Mouse (Mus musculus) left cerebral cortex, adult 2 months (tissue): ENCODE data around the gene Spa17. TPM values are rescaled to one million over a fixed set of nuclear protein-coding genes. Genes with fewer than 3 reads are reported as not detected.
A peak's percentile ranks its signal among the peaks of the same experiment; 100 is the strongest.

Source experiments
- DNase-seq, 2 experiments: peaks; one replicate each; pipeline ENCODE4 v3.0.0; 2021 to 2022; ENCODE audit warnings: low spot score in 2 of 2, mixed read lengths in 1 of 2; ENCODE audit errors: extremely low spot score in 1 of 2
- H3K27ac ChIP-seq: fragments of 200-600 bp; 2 replicates; pipeline ENCODE4 v1.8.1; 2022
- H3K4me3 ChIP-seq: fragments of 200-600 bp; 2 replicates; pipeline ENCODE4 v1.8.1; 2022
- CTCF ChIP-seq: fragments of 200-600 bp; IDR thresholded peaks from 2 replicates; pipeline ENCODE4 v1.8.1; 2022; ENCODE audit warnings: antibody characterized with exemption, mild to moderate bottlenecking, moderate library complexity
- intact Hi-C: fragments of 180-260 bp; cut with DNase I; formaldehyde crosslinking; loops from one replicate; pipeline ENCODE4 v1.15.1; 2025
- total RNA-seq, 2 experiments: library from RNA; stranded (reverse); gene quantifications; 2 replicates each; pipeline ENCODE4 v1.2.3; 2021

Gene Spa17
- total RNA-seq, 2 experiments from 2014 or later: 1.7 to 2.1 TPM

DNA sequence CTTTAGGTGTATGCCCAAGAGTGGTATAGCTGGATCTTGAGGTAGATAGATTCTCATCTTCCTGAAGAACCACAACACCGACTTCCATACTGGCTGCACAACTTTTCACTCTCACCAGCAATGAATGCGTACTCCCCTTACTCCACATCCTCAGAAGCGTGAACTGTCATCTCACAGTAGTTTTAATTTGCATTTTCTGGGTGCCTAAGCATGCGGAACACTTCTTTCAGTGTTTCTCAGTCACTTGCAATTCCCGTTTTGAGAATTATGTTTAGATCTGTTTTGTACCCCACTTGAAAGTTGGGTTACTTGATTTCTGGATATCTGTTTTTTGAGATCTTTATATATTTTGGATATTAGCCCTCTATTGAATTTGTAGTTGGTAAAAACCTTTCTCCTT, 29.9 kb downstream of the Spa17 start:
- no peak for DNase-seq
- intact Hi-C loops: no loop called here
- Histone ChIP-seq H3K4me3 (no peak overlapping the region), H3K27ac (no peak overlapping the region)
- TF ChIP-seq CTCF: no peak

DNA sequence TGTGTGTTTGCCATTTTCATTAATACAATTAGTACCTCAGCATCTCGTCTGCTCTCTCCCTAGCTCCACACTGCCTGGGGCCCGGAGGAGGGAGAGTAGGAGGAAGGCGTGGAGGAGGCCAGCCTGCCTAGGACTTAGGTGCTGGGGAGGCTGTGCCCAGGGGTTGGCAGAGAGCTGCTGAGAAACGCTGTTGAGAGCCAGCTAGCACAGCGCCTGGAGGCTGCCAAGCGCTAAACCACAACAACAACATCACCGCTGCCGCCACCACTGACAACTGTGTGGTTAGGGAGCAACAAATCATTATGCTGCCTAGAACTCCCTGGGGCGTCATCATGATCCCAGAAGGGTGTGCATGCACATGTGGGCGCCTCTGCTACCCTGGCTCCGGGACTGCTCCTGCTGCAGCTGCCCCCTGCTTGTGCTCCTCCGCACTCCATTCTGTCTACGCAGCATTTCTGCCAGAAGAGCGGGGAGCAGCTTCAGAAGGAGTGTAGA, 37.0 kb downstream of the Spa17 start:
- TF ChIP-seq CTCF: no peak; the same call in 1 of the 2 replicates
- H3K27ac ChIP-seq: peak overlapping the region; percentile 87
- intact Hi-C loops: loop anchor here (2.0 to 10.0 kb wide), 2 partner anchors 36 to 238 kb away; partner anchors contain the start of gene Spa17
- no peak overlapping the region for H3K4me3 ChIP-seq
- DNase-seq: peak; percentile 65

DNA sequence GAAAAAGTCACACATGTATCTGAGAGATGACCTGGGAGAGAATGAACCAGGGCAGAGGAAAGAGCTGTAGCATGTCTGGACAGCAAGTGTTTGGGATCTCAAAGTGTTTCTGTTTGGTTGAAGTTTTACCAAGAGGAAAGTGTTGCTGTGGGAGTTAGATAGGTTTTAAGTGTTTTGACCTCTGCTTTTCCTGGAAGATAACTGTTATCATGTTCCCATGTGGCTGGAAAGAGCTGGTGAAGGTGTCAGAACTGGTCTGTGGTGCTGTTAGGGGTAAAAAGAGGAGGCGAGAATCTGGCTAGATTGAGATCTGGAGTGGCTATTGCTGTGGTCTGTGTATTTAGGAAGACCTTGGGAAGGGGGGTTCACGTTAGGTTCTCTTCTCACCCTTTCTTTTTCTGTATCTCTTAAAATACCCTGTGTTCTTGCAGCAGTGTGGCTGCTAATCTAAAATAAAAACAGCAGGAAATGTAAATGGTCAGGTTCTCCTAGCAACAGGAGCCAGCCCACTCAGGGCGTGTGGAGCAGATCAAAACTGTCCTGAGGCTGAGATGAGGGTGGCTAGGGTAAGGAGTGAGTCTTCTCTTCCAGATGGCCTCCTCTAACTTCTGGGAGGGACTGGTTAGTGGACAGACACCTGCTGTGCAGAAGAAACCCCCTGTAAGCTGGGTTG, 41.2 kb downstream of the Spa17 start:
- no peak for DNase-seq
- intact Hi-C loops: loop anchor here (10.0 kb wide), 1 partner anchor 242 kb away; no protein-coding TSS in a partner anchor
- no peak for TF ChIP-seq CTCF
- H3K4me3 ChIP-seq: no peak overlapping the region
- H3K27ac ChIP-seq: peak overlapping the region; percentile 45

DNA sequence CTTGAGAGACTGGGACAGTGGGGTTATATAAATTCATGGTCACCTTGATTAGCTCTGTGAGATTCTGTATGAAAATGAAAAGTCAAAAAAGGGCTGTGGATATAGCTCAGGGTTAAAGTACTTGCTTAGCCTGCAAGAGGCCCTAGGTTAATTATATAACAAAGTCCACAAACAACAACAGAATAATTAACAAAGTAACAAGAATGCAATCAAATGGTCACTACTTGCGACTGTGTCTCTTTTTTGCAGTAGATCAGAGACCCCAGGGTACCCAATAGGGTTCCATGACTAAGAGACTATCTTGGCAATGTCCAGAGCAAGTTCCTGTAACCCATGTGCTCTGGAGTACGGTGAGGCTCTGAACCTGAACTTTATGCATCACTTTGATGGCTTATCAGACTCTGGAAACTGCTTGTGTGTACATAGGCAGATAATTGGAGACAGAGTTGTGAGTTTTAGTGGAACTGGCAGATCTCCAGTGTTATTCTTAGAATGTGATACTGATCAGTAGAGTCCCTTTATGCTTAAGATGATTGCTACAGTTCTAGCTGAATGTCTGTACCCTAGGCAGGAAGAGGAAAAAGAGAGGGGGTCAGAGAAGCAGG, 44.2 kb downstream of the Spa17 start:
- no peak for TF ChIP-seq CTCF

DNA sequence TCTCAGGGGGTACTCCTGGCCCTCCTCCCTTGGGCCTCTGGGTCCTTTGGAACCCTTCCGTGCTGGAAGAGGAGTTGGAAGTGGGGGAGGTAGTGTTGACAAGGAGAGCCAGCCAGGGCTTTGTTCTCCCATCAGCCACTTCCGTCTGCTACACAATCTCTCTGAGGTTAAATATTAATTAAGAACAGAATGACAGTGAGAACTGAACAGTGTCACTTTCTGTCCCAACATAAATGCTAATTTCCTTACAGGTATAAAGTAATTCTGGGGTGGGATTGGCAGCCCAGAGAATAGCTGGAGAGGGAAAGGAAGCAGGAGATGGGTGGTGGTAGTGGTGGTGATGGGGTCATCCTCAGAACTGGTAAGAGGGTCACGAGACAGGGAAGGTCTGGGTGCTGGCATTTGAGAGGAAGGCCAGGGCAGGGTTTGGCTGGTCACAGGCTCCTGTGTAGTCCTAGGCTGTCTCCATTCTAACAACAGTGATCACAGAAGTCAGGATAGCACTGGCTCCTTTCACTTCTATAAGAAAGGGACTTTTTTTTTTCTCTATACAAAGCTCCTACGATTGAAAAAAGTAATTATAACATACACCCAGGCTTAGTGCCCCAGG, 44.8 kb downstream of the Spa17 start:
- Histone ChIP-seq H3K27ac (peak overlapping the region; percentile 86), H3K4me3 (no peak overlapping the region)
- peak in 1 of 2 experiments; percentile 17 for DNase-seq
- TF ChIP-seq CTCF: no peak
- intact Hi-C loops: loop anchor here (1.0 to 5.0 kb wide), 4 partner anchors 12 to 364 kb away; no protein-coding TSS in a partner anchor

More for the DNA sequence above, 44.2 kb downstream of the Spa17 start:
- H3K4me3 ChIP-seq: no peak overlapping the region
- intact Hi-C loops: loop anchor here (2.0 to 5.0 kb wide), 3 partner anchors 45 to 363 kb away; no protein-coding TSS in a partner anchor
- peak overlapping the region; percentile 86; the same call in 1 of the 2 replicates for H3K27ac ChIP-seq
- DNase-seq: no peak

DNA sequence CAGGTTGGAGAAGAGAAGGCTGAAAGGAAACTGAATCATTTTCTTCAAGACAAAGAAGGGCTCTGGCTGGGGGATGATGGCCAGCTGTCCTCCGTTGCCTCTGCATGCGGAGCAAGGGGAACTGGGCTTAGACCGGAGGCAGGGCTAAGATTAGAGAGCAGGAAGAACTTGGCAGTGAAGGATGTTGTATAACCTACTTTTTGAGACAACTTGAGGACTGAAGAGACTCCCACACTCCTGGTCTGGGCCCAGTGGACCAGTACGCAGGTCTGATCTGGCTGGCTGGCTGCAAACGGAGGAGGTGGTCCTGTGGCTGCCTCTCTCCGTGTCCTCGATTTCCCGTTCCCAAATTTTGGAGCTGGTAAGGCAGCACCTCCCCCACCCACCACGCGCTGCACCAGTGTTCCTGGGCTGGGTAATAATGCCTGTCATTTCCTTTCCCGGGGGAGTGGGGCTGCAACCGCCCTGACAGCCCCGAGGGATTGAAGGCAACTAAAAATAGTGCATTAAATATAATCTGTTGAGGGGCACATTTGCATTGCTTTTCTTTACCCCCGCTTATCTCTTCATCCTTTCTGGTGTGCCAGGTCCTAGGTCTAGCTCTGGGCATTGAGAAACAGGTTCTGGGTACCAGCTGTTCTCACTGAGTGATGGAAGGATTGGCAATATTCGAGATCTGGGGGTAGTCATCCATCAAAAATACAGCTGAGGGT, 45.5 kb downstream of the Spa17 start:
- intact Hi-C loops: loop anchor here (1.0 to 5.0 kb wide), 4 partner anchors 12 to 364 kb away; no protein-coding TSS in a partner anchor
- peak overlapping the region; percentile 86 for H3K27ac ChIP-seq
- no peak for TF ChIP-seq CTCF

DNA sequence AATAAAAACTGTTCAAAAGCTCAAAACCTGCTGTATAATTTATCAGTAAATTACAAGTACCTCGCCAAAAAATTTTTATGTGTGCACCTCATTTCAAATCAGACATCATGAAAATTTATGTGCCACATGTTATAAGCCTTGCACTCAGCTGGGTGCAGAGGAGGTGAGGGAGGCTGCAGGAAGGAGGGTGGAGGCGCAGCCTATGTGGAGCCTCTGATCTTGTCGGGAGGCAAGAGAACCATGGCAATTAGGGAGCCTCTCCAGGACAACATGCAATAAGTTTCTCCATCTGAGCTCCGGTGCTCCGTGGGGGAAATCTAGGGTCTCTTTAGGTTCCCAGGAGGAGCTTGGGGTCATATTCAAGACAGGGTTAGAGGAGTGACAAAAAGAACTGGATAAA, 46.1 kb downstream of the Spa17 start:
- DNase-seq: peak in 1 of 2 experiments; percentile 28
- intact Hi-C loops: loop anchor here (5.0 kb wide), 2 partner anchors 110 to 365 kb away; no protein-coding TSS in a partner anchor
- H3K4me3 ChIP-seq: no peak overlapping the region

More for the DNA sequence above, 45.5 kb downstream of the Spa17 start:
- peak; percentile 52 to 71 for DNase-seq
- no peak overlapping the region for H3K4me3 ChIP-seq

DNA sequence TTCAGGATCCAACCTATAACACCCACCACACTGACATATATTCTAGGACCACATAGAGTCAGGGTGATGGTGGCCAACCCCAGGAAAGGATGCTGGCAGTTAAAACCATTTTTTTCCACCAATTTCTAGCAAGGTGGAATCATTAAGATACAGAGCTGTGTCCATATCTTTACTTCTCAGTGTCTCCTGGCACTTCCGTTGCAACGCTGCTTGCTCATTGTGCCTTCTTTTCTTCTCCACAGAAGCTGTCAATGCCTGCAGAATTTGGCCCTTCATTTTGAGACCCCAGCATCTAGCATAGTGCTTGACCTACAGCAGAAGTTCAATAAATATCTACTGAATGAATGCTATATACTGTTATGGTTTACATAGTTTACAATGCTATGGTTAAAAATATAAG, 46.5 kb downstream of the Spa17 start:
- H3K4me3 ChIP-seq: no peak overlapping the region
- intact Hi-C loops: loop anchor here (5.0 kb wide), 2 partner anchors 110 to 365 kb away; no protein-coding TSS in a partner anchor
- no peak for TF ChIP-seq CTCF
- no peak for DNase-seq
- H3K27ac ChIP-seq: peak overlapping the region; percentile 86

More for the DNA sequence above, 46.1 kb downstream of the Spa17 start:
- TF ChIP-seq CTCF: no peak
- H3K27ac ChIP-seq: peak overlapping the region; percentile 86

DNA sequence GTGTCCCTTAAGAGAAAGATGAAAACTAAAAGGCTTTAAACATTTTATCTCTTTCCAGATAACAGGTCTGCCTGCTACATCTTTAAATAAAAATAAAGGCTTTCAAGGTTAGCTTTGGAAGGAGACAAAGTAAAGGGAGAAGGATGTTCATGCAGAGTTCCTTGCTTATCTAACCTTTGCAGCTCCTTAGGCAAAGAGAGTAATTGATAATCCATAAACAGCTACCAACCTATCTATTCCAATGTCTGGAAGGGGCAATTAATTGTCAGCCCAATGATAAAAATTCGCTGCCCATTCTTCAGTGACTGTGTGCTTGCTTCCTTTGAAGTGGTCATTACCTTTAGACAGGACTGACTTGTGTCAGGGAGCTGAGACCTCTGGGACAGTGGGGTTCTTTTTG, 49.7 kb downstream of the Spa17 start:
- Histone ChIP-seq H3K27ac (no peak overlapping the region), H3K4me3 (no peak overlapping the region)
- no peak for DNase-seq
- TF ChIP-seq CTCF: no peak
- intact Hi-C loops: no loop called here

DNA sequence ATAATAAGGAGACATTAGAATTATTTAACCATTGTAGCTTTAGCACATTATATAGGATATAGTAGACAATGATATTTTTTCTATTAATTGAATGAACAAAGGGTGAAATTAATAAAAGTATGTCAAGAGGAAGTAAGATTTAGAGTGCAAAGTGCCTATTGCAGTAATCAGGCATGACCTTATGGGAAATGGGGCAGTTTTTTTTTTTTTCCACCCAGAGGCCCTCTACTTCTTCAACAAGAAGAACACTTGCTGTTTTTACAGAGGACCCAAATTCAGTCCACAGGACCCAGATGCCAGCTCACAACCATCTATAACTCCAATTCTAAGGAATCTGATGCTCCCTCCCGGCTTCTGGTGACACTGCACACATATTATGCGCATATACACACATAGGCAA, 52.9 kb downstream of the Spa17 start:
- H3K27ac ChIP-seq: no peak overlapping the region
- H3K4me3 ChIP-seq: no peak overlapping the region
- no peak for DNase-seq
- intact Hi-C loops: no loop called here
- TF ChIP-seq CTCF: no peak

DNA sequence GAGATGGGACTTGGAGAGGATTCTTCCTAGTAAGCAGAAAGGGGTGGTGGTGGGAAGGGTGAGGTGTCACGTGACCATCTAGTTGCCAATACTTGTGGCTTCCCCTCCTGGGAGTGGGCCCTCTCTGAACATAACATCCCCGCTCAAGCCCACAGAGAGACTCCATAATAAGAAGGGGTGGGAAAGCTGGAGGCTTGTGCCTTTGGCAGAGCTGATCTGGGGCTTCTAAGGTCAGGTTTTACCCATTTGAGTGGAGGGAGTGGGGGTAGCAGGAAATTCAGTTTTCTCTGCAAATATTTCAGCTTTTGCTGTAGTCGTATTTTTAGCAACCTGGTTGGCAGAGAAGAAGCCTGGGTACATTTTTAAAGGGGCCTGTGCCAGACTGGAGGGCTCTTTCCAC, 57.2 kb downstream of the Spa17 start:
- no peak for TF ChIP-seq CTCF
- Histone ChIP-seq H3K27ac (peak overlapping the region; percentile 85), H3K4me3 (no peak overlapping the region)
- intact Hi-C loops: loop anchor here (1.0 to 10.0 kb wide), 2 partner anchors 12 to 268 kb away; no protein-coding TSS in a partner anchor
- DNase-seq: no peak
